Mouse (Mus musculus) thymus, postnatal 25 days (tissue): ENCODE results near the gene Fam192a.

ENCODE experiments used
- DNase-seq: peaks from one replicate; pipeline ENCODE4 v3.0.0; 2022

The Fam192a gene

DNA sequence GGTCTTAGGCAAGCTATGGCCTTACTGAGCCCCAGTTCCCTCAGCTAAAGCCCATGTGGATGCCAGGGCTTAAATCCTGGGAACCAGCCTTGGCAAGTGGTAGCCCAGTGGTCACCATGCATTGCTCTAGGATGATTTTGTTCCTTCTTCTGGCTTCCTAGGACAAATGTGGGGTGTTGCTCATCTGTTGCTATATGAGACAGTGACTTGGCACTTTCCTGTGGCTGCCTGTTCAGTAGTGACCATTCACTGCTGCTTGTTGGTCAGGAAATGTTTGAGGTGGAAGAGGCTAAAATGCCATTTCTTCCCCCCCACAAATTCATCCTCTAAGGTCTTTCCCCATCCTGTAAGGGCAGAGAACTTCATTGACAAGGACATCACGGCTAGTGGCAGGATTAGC lies 32.4 kb downstream of the Fam192a start:
- DNase-seq, result no peak

DNA sequence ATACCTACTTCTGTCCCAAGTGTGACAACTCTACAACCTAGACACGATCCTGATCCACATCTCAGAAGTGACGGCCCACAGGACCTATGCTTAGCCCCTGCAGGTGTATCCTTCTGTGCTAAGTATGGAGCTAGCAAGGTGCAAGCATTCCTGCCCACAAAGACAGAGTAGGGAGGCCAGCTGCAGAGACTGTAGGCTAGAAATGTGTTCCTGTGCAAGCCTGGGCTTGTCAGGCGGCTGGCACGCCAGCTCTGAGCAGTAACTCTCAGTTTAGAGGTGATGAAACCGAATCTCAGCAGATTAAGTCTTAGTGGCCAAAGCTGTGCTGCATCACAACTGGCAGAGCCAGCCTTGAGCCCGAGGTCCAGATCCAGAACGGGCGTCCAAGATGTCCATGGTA lies 33.7 kb downstream of the Fam192a start:
- no peak for DNase-seq

DNA sequence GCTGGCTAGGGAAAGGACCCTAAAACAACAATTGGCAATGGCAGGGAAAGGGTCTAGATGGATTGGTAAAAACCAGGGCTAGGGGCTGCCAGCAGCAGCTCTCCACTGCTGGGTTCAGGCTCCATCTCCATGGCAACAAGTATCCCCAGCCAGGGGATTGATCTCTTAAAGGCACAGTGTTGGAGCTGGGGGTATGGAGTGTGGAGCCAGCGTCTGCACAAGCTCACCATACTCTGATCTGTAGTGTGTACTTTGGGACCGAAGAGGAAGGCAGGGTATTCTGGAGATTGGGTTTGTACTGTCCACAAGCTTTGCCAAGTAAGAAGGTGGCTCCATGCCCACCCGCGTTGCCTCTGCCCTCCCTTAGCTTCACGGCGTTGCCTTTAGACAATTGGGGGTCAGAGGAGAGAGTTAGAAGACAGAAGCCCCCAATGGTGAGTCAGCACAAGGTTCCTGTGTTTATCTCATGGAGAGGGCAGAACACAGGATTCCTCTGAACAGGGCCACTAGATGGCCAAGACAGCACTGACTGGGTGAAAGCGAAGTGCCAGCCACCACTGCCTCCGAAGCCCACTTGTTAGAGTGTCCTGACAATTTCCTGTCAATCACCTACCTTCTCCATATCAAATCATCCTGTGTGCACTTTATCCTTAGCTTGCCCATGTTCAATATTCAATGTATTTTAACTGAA lies 34.5 kb downstream of the Fam192a start:
- DNase-seq, result no peak

DNA sequence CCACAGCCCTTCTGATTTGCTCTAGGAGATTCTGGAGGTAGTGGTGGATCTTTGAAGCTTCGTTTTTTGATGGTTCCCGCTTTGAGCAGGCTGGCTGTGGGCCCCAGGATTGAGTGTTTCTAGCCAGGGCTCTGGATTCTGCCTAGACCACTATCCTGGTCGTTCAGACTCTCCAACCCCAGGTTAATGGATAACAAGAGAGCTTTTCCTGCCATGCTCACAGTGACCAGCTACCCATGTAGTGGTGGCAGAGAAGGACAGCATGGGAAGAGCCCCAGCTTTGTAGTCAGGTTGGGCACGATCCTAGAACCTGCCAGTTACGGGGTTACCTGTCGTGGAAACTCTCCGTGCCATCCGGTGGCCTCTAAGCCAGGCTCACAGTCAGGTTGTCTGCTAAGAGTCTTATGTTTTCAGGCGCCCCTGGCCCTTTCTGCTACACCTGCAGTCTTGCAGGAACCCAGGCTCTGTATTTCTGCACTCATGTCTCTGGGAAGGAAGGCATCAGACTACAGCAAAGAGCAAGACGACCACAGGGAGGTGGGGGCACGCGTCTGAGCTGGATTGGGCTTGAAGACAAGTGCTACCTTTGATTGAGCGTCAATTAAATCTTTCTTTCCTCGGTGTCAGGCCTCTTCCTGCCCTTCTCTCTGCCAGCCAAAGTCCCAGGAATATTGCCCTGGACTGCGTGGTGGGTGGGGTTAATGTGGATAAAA lies 35.2 kb downstream of the Fam192a start:
- DNase-seq, result no peak

DNA sequence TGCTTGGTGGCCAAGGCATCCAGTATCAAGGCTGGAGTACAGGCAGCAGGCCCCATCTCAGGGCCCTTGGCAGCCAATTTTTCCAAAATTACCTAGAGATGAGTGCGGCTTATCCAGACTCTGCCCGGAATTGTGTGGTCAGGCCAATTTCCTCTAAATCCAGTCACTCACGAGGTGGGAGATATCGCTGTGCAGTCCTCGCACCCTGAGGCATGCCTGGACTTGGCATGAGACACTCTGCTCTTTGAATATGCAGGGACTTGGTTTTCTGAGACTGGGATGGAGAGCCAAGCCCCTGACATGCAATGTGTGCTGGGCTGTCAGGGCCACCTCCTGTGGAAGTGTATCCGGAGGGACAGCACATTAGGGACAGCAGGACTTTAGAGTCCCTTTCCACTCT lies 35.8 kb downstream of the Fam192a start:
- no peak for DNase-seq

DNA sequence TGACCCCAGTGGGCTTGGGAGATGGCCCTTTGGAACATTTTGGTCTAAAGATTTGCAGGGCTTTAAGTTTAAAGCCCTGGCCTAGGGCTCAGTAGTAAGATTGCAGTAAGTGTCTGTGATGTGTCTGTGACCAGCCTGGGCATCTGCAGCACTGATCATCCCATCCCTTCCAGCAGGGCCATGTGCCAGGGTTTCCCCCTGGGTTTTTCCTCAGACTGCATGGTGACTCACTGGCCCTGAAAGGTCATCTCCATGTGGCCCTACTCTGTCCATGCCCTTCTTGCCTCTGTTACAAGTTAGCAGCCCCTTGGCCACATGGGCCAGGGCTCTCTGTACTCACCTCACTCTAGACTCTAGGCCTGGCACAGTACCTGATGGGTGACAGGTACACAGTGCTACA lies 37.4 kb downstream of the Fam192a start:
- no peak for DNase-seq

DNA sequence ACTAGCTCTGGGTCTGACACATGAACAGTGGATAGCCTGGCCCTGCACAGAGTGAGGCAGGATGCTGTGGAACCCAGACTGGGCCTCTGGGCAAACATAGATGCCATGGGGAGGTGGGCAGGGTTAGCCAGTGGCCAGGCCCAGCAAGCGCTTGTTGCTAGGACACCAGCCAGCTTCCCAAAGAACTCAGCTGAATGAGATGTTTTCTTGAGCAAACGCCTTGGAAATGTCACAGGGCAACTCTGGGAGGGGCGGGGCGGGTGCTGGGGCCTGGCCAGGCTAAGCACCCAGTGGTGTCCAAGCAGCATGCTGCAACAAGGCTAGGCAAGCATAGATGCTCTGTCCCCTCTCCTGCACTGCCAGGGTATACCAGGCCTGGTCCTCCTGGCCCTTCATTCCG lies 40.5 kb downstream of the Fam192a start:
- DNase-seq, result no peak

DNA sequence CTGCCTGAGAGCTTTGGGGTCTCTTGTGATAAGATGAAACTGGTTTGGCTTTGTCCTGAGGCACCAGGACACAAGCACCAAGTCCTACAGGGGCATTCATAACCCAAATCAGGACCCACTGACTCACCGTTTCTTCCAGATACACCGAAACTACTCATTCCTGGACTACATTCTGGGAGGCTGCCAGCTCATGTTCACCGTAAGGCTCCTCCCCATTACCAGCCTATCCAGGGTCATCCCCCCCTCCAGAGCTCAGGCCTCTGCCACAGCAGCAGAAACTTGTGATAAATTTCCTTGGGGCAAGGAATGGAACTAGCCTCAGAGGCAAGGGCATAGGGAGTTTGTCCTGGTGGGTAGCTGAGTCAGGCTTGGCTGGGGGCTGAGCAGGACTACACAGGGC lies 44.5 kb downstream of the Fam192a start:
- DNase-seq, result no peak

DNA sequence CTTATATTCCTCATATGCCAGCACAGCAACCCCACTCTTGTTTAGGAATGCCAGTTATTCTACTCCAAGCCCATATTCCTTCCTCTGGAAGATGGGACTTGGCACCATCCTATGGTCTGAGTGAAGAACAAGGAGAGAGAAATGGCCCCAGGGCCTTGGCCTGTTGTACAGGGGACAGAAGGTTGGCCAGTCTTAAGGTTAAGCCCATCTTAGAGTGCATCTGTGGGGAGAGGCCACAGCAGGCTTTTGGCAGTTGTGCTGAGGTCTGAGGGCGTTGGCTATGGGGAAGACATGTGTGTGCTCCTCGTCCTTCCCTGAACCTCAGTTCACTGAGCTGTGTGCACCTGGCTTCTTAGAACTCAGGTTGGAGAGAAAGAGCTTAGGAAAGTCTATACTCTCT lies 49.1 kb downstream of the Fam192a start:
- DNase-seq, result no peak

DNA sequence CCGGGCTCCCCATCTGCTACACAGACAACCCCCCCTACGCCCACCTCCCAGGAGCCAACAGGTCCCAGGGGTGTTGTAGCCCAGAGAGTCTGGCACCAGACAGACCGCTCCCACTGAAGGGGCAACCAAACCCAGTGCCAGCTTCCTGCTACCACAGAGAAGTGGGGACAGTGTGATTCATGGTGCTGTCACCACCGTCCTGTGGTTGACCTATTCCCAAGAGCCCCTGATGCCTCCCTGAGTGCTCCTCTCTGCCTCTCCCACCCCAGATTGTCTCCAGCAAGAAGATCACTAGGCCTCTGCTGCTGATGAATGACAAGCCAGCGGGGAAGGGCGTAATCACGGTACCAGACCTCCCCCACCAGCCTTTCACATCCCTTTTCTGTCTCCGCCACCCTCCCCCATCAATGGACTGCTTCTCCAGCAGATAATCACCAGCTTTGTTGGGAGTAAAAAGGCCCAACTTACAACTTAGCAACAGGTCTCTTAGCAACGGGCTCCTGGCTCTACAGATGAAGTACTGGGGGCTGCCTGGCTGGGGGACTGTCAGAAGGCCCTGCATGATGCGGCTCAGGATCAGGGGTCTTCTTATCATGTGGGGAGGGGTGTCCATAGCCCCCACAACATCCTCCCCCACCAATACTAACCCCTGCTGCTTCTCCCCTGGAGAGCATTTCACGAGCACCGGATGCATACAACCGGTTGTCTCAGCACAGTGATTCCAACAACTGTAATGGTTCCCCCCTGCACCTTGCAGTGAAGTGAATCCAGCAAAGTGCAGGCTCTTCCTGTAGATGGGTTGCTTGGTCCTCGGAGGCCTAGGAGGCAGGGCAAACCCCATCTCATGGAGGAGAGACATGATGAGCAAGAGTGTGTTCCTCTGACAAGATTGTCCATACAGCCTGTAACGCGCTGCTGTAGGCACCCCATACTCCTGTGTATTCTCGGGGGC lies 50.0 kb downstream of the Fam192a start:
- DNase-seq, result no peak

DNA sequence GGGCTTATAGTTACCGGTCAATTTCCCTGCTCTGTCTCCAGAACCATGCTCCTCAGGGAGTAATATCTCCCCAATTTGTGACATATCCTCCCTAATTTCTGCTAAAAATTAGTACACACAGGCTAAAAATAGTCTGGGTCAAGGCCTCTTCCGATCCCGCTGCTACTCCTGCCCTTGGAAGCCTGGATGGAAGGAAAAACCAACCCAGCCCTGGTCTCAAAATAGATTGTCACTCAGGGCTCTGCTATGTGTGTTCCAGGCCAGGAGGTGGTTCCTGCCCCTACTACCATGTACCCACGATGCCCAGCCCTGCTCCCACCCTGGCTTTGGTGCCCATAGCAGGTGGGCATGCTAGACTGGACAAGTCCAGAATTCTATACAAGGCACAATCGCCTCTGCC lies 51.8 kb downstream of the Fam192a start:
- no peak for DNase-seq

DNA sequence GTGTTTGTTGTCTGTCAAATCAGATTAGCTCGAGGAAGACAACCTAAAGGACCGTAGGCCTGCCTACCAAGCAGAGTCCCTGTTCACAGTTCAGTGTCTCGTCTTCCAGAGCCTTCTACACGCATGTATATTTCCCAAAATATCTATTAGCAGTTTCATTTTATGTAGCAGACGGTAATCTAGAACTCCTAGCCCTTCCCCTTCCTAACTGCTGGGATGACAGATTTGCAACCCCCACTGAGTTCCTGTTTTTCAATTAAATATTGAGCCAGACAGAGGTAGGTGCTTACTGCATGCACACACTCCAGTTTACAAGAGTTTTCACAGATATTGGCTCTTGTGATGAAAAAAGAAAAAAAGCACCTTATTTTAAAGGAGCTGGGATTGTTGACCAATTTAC lies 52.3 kb downstream of the Fam192a start:
- no peak for DNase-seq

DNA sequence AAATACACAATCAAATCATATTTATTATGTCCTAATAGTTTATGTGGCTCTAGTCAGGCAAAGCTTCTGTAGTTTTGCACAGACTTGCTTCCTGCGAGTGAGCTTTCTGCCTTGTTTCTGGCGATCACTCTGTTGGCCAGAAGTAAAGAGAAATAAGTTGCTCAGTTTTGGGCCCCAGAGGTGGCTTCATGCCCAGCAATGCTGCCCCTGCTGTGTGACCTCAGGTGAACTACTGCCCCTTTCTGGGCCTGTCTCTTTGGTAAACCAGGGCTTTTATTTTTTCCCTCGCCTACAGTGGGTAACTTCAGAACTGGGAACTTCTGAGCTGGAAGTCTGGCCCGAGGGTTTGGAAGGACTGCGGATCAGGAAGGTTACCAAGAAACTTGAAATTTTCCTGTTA lies 52.8 kb downstream of the Fam192a start:
- no peak for DNase-seq

DNA sequence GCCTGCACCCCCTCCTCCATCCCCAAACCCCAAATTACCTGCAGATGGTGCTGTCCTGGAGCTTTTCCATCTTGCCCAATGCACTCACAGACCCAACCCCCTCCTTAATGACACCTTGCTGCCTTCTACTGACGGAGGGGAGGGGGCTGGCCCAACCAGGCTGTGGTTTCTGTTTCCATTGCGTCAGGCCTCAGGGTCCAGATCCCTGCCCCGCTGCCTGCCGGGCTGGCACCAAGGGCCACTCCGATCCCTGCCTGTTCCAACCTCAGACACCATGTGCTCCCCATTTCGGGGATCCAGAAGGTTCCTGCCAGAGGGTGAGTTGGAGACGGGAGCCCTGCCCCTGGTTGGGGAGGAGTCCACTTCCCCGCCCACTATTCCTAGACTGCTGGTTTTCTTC lies 57.8 kb downstream of the Fam192a start:
- no peak for DNase-seq

DNA sequence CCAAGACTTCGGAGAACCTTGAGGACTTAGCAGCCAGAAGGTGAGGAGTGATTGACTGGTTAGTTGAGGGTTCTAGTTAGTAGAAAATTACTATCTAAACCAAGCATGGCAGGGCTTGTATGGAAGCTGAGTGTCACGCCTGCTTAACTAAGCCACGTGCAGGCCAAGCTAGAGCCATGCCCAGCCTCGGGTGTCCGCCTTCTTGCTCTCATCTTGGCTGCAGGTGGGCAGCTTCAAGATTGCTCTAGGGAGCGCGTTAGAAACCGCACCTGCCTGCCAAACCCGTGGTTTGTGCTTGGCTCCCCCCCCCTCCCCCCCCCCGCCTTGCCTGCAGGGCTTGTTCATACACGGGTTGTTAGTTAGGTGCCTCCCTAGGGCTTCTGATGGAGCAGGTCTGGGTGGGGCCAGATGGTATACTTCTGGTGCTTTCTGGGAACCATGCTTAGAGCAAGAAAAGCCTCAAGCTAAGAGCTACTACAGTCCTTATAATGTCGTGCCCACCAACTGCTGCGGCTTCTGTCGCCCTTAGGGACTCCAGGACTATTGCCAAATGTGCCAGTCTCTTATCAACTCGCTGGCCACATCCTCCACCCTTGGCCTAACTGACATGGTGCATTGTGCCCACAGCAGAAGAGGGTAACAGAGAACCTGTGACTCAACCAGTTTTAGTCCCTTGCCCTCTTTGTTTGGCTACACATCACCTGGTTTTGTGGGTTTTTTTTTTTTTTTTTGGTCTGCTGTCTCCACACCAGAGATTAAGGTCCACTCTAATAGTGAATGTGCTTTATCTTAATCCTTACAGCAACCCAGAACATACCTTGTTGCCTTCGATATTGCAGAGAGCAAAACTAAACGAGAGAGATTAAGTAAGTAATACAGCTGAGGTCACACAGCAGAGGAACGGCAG lies 60.7 kb downstream of the Fam192a start:
- no peak for DNase-seq

DNA sequence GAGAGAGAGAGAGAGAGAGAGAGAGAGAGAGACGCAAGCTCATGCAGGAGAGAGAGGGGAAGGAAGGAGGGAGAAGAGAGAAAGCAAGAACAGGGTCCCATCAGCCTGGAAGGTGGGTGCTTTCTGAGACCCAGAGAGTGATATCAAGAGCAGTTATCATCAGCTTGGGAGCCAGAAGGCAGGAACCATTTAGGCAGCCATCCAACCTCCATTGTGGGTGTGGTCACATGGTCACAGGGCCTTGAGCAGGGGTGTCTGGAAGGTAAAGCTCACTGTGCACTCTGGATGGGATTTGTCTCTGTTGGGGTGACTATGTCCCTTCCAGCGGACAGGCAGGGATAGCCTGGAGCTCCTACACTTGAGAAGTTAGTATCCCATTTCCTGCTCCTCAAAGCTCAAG lies 61.8 kb downstream of the Fam192a start:
- DNase-seq, result no peak

DNA sequence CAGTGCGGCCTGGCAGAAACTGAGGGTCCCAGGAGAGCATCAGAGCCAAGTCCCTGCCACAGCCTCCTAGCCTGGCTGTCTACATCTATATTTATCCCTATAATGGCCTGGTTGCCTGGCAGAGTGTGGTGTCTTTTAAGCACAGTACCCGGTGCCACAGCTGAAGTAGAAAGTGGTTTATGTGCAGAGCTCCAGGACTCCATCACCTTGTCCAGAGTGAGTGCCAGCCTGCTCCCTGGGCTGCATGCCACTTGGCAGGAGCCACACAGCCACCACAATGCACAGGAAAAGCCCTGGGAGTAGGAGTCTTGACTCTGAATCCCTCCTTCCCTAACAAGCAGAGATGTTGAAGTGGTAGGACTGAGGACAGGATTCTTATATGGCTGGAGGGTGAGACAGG lies 64.3 kb downstream of the Fam192a start:
- no peak for DNase-seq

DNA sequence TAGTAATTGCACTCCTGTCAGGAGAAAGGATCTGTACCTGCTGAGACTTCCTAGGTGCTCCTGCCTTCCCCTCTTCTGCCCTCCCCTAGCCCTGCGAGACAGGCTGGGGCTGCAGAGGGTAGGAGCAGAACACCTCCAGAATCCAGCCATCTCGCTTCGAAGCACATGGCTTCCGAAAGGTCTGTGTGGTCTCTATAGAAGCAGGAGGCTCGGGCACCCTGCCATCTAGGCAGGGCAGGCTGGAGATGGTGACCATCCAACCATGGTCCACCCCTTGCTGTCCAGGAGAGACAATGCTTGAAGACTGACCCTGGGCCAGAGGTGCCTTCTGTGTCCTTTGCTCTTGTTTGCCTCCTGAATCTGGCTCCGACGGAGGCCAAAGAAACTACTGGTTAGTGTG lies 66.2 kb downstream of the Fam192a start:
- no peak for DNase-seq

DNA sequence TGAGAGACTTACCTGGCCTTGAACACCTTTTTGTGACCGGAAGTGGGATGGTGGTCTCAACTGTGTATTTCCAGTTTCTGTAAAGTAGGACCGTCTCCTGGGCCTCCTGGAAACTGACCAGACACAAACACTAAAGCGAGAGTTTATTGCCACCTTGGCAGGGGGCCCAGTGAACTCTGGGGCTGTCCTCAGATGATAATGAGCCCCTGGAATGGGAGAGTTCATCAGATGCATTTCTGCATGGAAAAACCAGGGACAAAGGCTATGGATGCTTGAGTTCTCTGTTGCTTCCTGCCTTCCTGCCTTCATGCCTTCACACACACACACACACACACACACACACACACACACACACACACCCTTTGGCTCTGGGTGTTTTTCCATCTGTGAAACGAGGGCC lies 67.2 kb downstream of the Fam192a start:
- DNase-seq, result no peak

DNA sequence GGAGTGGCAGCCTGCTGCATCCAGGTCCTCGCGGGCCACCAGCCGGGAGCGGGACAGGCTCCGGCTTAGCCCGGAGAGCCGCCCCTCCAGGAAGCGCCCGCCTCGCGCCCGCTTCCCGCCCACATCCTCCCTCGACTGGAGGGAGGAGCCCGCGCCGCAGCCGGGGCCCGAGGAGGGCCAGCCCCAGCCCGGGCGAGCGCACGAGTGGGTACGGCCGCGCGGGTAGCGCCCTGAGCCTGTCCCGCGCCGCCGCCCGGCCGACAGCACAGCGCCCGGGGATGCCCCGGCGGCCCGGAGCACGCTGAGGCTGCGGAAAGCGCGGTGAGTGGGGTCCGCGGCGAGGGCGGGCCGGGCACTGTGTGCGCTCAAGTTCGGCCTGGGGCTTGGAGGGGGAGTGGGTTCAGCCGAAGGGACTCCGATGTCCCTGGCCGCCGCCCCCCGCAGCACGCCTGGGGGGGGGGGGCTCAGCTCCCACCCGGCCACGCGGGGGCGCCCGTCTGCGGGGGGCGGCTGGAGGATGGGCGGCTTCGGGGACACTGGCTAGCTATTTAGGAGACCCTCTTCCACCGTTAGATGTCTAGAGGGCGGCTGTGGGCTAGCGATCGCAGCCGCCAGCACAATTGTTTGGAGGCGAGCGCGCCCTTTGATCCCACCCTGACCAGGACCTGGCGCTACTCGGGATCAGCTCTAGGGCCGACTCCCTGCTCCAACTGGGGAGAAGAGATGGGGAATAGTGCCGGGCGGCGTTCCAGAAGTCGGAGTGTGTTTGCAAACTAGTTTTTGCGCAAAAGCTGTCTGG lies 68.7 kb downstream of the Fam192a start, which contains the start of gene Cpne2:
Gene Cpne2 (plus strand): TSS at position 118 of the 799 bp plus-strand sequence.
- DNase-seq, result peak; percentile 68

DNA sequence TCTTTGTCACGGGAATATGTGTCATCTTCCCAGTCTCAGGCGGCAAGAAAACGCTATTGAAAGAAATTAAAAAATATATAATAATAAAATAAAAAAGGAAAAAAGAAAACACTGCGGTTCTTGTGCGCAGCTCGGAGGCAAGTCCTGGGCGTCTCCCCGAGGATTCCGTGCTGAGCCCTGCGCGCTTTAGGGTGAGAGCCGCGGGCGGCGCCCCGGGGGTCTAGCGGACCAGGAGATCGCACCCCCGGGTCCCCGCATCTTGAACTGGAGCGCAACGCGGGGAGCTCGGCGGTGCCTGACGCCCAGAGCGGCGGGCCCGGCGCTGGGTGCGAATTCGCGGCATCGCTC lies 69.3 kb downstream of the Fam192a start:
- no peak for DNase-seq

DNA sequence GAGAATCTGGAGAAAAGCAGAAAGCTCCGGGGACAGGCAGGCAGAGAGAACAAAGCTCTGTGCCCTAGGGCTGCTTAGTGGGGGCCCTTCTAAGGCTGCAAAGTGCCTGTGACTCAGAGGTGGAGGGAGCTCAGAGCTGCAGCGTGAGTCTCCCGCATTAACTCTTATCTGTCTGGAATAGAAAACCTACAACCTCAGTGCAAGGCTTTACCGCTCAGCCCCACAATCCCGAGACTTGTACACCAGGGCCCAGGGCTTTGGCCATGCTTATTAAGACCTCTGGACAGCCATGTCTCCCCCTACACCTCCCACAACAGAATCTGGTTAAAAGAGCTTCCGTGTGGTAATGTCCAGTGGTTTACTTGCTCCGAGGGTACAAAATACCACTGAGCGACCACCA lies 69.8 kb downstream of the Fam192a start:
- no peak for DNase-seq
